Mouse (Mus musculus) layer of hippocampus, adult 11-12 months (tissue): Measurements from ENCODE around the gene Top3b.
"Not testable (repeated sequence)": the region's sequence is repeated elsewhere in the genome, so short reads cannot be mapped to it uniquely, and the experiment has no call there.

Source experiments
- DNase-seq: peaks from one replicate; pipeline ENCODE4 v3.0.0; 2022; ENCODE audit warnings: low spot score

Gene Top3b

GRCm38 (mm10) chr16:16870617-16871331 is at the start of gene Top3b, which contains the start of gene Vpreb1:
Top3b (plus strand) TSS chr16:16870736.
Vpreb1 (minus strand) TSS chr16:16870843.
- DNase-seq, result peak; percentile 94

GRCm38 (mm10) chr16:16825476-16825875 is 45.1 kb upstream of the Top3b start:
- no peak for DNase-seq

GRCm38 (mm10) chr16:16826223-16826622 is 44.3 kb upstream of the Top3b start:
- no peak for DNase-seq

- peak; percentile 64 for DNase-seq
Measured at GRCm38 (mm10) chr16:16828757-16829615, 41.5 kb upstream of the Top3b start, which contains the start of gene Spag6l. Spag6l (minus strand) TSS chr16:16829456.

GRCm38 (mm10) chr16:16829671-16830070 is 40.9 kb upstream of the Top3b start:
- no peak for DNase-seq

- no peak for DNase-seq
Measured at GRCm38 (mm10) chr16:16849196-16849595, 21.3 kb upstream of the Top3b start.

GRCm38 (mm10) chr16:16852411-16852810 is 18.1 kb upstream of the Top3b start:
- no peak for DNase-seq

GRCm38 (mm10) chr16:16854836-16855235 is 15.7 kb upstream of the Top3b start:
- peak; percentile 71 for DNase-seq

GRCm38 (mm10) chr16:16855541-16855940 is 15.0 kb upstream of the Top3b start:
- DNase-seq, result no peak

- DNase-seq, result not testable (repeated sequence)
Measured at GRCm38 (mm10) chr16:16856054-16856453, 14.5 kb upstream of the Top3b start.

GRCm38 (mm10) chr16:16856731-16857476 is 13.6 kb upstream of the Top3b start:
- DNase-seq, result no peak

GRCm38 (mm10) chr16:16862288-16862687 is 8.2 kb upstream of the Top3b start:
- no peak for DNase-seq

- DNase-seq, result no peak
Measured at GRCm38 (mm10) chr16:16863978-16864377, 6.6 kb upstream of the Top3b start, which contains the start of gene Igll1. Igll1 (minus strand) TSS chr16:16863985.

GRCm38 (mm10) chr16:16865217-16865616 is 5.3 kb upstream of the Top3b start:
- DNase-seq, result no peak

GRCm38 (mm10) chr16:16865696-16866561 is 4.6 kb upstream of the Top3b start:
- DNase-seq, result no peak

- DNase-seq, result no peak
Measured at GRCm38 (mm10) chr16:16870241-16870616, 307 bp upstream of the Top3b start.

- no peak for DNase-seq
Measured at GRCm38 (mm10) chr16:16879025-16879424, 8.5 kb downstream of the Top3b start.

- no peak for DNase-seq
Measured at GRCm38 (mm10) chr16:16888341-16888740, 17.8 kb downstream of the Top3b start.

GRCm38 (mm10) chr16:16892366-16892765 is 21.8 kb downstream of the Top3b start:
- DNase-seq, result no peak

- no peak for DNase-seq
Measured at GRCm38 (mm10) chr16:16896015-16896381, 25.5 kb downstream of the Top3b start.

GRCm38 (mm10) chr16:16896382-16897055 is 26.0 kb downstream of the Top3b start, which contains the start of gene Ppm1f:
Ppm1f (plus strand) TSS chr16:16896469.
- peak; percentile 96 for DNase-seq
